Mouse (Mus musculus): ENCODE results near the gene Exoc7.

- no peak for TF ChIP-seq CTCF (IDR thresholded peaks at IDR 0.05; ENCODE audit: insufficient read depth, low read depth, low read length)
- peak; percentile 58 for TF ChIP-seq POLR2A (IDR thresholded peaks at IDR 0.05; ENCODE audit: insufficient read depth, low read depth, low read length)
Measured at GRCm38 (mm10) chr11:116274045-116274666, 32.9 kb downstream of the Exoc7 start, which contains the start of gene Srp68.

Data from olfactory bulb, adult 2 months (tissue).